Mouse (Mus musculus): Measurements from ENCODE around the gene Bbx.

- TF ChIP-seq EP300 (IDR thresholded peaks at IDR 0.05; ENCODE audit: low read depth) (no peak), CTCF (IDR thresholded peaks at IDR 0.05; ENCODE audit: low read depth) (no peak)
Measured at GRCm38 (mm10) chr16:50170812-50171211, 261.4 kb downstream of the Bbx start.

Data from liver, embryonic 14.5 days (tissue).